Mouse (Mus musculus): ENCODE results near the gene Gpr39.

DNA sequence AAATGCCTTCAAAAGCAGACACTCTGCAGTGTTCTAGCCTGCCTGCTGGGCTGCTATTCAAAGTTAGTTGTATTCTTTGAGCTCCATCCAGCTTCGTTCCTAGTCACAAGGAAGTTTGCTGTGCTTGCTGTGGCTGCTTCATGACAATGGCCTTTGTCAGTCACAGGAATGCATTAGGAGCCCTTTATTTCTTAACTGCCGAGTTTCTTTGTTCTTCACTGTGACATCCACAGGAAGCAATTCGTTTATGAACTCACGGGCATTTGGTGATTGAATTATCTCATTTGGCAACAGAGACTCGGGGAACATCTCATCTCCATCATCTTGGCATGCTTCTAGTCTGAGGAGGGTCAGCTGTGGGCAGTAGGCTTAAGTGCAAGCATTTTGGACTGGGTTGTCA is 177.9 kb downstream of the Gpr39 start:
- TF ChIP-seq POLR2A (IDR thresholded peaks at IDR 0.05; ENCODE audit: borderline replicate concordance, control insufficient read depth, low read depth, low read length): no peak
- no peak for TF ChIP-seq CTCF (IDR thresholded peaks at IDR 0.05; ENCODE audit: control insufficient read depth, insufficient read depth, low read length)

Data from bone marrow, adult 2 months (tissue).